Comparison of ENCODE assay signal across 10 mouse cellular contexts in the genomic region with DNA sequence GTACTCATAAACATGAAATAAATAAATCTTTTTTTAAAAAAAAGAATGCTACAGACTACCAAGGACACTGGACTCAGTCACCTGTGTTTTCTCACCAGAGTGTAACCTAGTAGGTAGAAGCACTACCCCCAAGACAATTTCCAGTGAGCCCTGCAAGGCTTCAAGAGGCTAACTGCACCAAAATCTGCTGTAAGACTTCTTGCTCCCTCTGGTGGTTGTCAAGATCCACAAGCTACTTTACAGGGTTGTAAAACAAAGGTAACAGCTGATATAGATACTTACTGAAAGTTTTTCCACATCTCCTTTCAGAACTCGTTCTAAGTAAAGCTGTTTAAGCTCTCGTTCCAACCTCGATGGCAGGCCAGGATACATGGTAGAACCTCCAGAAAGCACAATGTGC. TPM values are rescaled to one million over a fixed set of nuclear protein-coding genes. Genes with fewer than 3 reads are reported as not detected.
DNase-seq lines count a peak whose midpoint lies in the region; ATAC-seq and TF ChIP-seq lines count a peak whose summit lies in the region.
"Had no signal": no experiment of that assay in that cellular context is flagged by ENCODE, and none has a peak within 500 bp of the region (broad histone marks: within the 10 kb centered on the region; RNA-seq: fewer than 3 reads in every experiment).

No protein-coding gene starts in this region.

- H3K27ac ChIP-seq in lung, postnatal 0 days (ENCODE audit: low read length), result no peak overlapping the region
- H3K27ac ChIP-seq: liver, embryonic 15.5 days; stomach, embryonic 15.5 days had no signal

- ATAC-seq in granulocyte monocyte progenitor cell, adult 5-6 weeks (replicated peaks; ENCODE audit: poor library complexity, severe bottlenecking), result peak; percentile 36; the same call in 1 of the 2 replicates
- ATAC-seq in lung, postnatal 0 days, result no peak
- no peak for ATAC-seq in megakaryocyte, adult 5-6 weeks (ENCODE audit: poor library complexity, severe bottlenecking)

- no peak overlapping the region for H3K4me2 ChIP-seq in lung, postnatal 0 days (replicated peaks; ENCODE audit: low read depth, low read length)
- H3K4me2 ChIP-seq: liver, embryonic 15.5 days; stomach, embryonic 15.5 days had no signal

- H3K9ac ChIP-seq in lung, postnatal 0 days (replicated peaks; ENCODE audit: low read depth), result no peak overlapping the region
- H3K9ac ChIP-seq: liver, embryonic 15.5 days; stomach, embryonic 15.5 days had no signal

- TF ChIP-seq EP300 in lung, postnatal 0 days (IDR thresholded peaks at IDR 0.05), result no peak

- 67% methylated on average over 3 of the region's 3 CpGs for WGBS in lung, postnatal 0 days

- DNase-seq in left cerebral cortex, adult 11 months (ENCODE audit: low spot score), result peak; percentile 34
- no peak for DNase-seq in left cerebral cortex, postnatal 36 days (ENCODE audit: low spot score in 2 of 2)
- DNase-seq in ES-CJ7 (ENCODE audit: low read depth, low spot score), result peak; percentile 74
- peak; percentile 77 for DNase-seq in brain, embryonic 14.5 days (ENCODE audit: low read depth)
- peak; percentile 76 for DNase-seq in lung, postnatal 0 days (ENCODE audit: low spot score)
- DNase-seq in c-Kit-positive CD71-positive TER-119-positive erythroid progenitor cells, embryonic 14.5 days (ENCODE audit: low spot score), result no peak

- peaks cover 20% of the 10 kb centered on the region for H3K36me3 ChIP-seq in lung, postnatal 0 days (ENCODE audit: insufficient read depth, low read length)

- TF ChIP-seq POLR2A in brain, embryonic 14.5 days (IDR thresholded peaks at IDR 0.05; ENCODE audit: borderline replicate concordance, extremely low read depth, insufficient read depth, insufficient read length, poor library complexity, severe bottlenecking), result no peak

- TF ChIP-seq CTCF in brain, embryonic 14.5 days (IDR thresholded peaks at IDR 0.05; ENCODE audit: borderline replicate concordance, extremely low read depth, insufficient read depth, insufficient read length), result peak; percentile 58; the same call in 1 of the 2 replicates
- TF ChIP-seq CTCF in lung, postnatal 0 days (IDR thresholded peaks at IDR 0.05), result peak; percentile 72

- intact Hi-C loops in left cerebral cortex, postnatal 36 days (cut with DNase I), result loop anchor here (2.0 kb wide), 1 partner anchor 241 kb away; no protein-coding TSS in a partner anchor

- H3K27me3 ChIP-seq in lung, postnatal 0 days (replicated peaks; ENCODE audit: insufficient read depth, low read length), result no peaks in the 10 kb centered on the region
- H3K27me3 ChIP-seq: liver, embryonic 15.5 days; stomach, embryonic 15.5 days had no signal

- no peaks in the 10 kb centered on the region for H3K9me3 ChIP-seq in lung, postnatal 0 days (ENCODE audit: low read length)
- H3K9me3 ChIP-seq: liver, embryonic 15.5 days; stomach, embryonic 15.5 days had no signal

- H3K4me3 ChIP-seq in lung, postnatal 0 days (ENCODE audit: low read depth, low read length), result no peak overlapping the region
- H3K4me3 ChIP-seq: liver, embryonic 15.5 days; stomach, embryonic 15.5 days had no signal

- no peaks in the 10 kb centered on the region for H3K4me1 ChIP-seq in lung, postnatal 0 days (ENCODE audit: insufficient read depth, low read depth, low read length)
- H3K4me1 ChIP-seq: liver, embryonic 15.5 days; stomach, embryonic 15.5 days had no signal

RNA-seq across cellular contexts. Expression of a gene that starts 40.5 kb away (rescaled TPM):
- 100 to 1,000 TPM; 260 to 264 TPM for total RNA-seq in left cerebral cortex, postnatal 36 days (2021)
- polyA plus RNA-seq in brain, embryonic 14.5 days (2012; rRNA removed), result 90.8 and 113 TPM in 2 replicates
- 189 and 205 TPM in 2 replicates for total RNA-seq in granulocyte monocyte progenitor cell, adult 5-6 weeks (2014; fragmentation: Nextera tagmentation)
- 254 and 304 TPM in 2 replicates for total RNA-seq in granulocyte monocyte progenitor cell, adult 5-6 weeks (2017)
- polyA plus RNA-seq in lung, postnatal 0 days (2015; fragmentation: Nextera tagmentation; extraction: Ambion mirVana), result 93.1 and 103 TPM in 2 replicates
- total RNA-seq in megakaryocyte, adult 5-6 weeks (2015), result 366 and 385 TPM in 2 replicates
- 356 and 454 TPM in 2 replicates for total RNA-seq in megakaryocyte, adult 5-6 weeks (2017)

Comparison
In these comparisons a context has a peak if more than half of its experiments do, and no peak if none do; other contexts are left out.
1. DNase-seq: peak in left cerebral cortex, adult 11 months (single experiment), ES-CJ7 (single experiment), brain, embryonic 14.5 days (single experiment) and lung, postnatal 0 days (single experiment); none in left cerebral cortex, postnatal 36 days (0 of 2) and c-Kit-positive CD71-positive TER-119-positive erythroid progenitor cells, embryonic 14.5 days (single experiment).